Mouse (Mus musculus): Measurements from ENCODE around the gene Lama1. TPM values are rescaled to one million over a fixed set of nuclear protein-coding genes. Genes with fewer than 3 reads are reported as not detected.
A peak's percentile ranks its signal among the peaks of the same experiment; 100 is the strongest.

Lama1 gene
- polyA plus RNA-seq (2015; fragmentation: Nextera tagmentation; extraction: Ambion mirVana): 2.8 and 3.0 TPM in 2 replicates

- Histone ChIP-seq H3K27me3 (replicated peaks) (no peaks in the 10 kb centered on the region), H3K27ac (no peak within 1 kb of the TSS), H3K36me3 (no peaks in the 10 kb centered on the region), H3K4me3 (replicated peaks) (peak within 1 kb of the TSS; percentile 74), H3K9me3 (no peaks in the 10 kb centered on the region), H3K4me1 (replicated peaks) (peaks cover 17% of the 10 kb centered on the region; the same call in 1 of the 2 replicates), H3K4me2 (replicated peaks) (peak within 1 kb of the TSS; percentile 100), H3K9ac (peak within 1 kb of the TSS; percentile 70)
- WGBS: 2% methylated on average over 30 of the region's 32 CpGs
- ATAC-seq: peak; percentile 99
Observed at GRCm38 (mm10) chr17:67696694-67697386, at the start of gene Lama1. TSS of gene Lama1 (plus strand) at chr17:67697259.

GRCm38 (mm10) chr17:67651506-67651905, 45.6 kb upstream of the Lama1 start:
- ATAC-seq: 0 out of 2 replicates have a peak, but pooled peaks have one; percentile 58
- no peaks in the 10 kb centered on the region for H3K36me3 ChIP-seq
- H3K9me3 ChIP-seq: no peaks in the 10 kb centered on the region
- no peak overlapping the region for H3K9ac ChIP-seq
- H3K4me3 ChIP-seq (replicated peaks): no peak overlapping the region
- H3K27ac ChIP-seq: no peak overlapping the region
- no peak overlapping the region for H3K4me2 ChIP-seq (replicated peaks)
- 16% methylated on average over 4 of the region's 4 CpGs for WGBS
- H3K4me1 ChIP-seq (replicated peaks): no peaks in the 10 kb centered on the region
- H3K27me3 ChIP-seq (replicated peaks): no peaks in the 10 kb centered on the region

- no peak for ATAC-seq
- Histone ChIP-seq H3K36me3 (no peaks in the 10 kb centered on the region), H3K4me1 (replicated peaks) (no peaks in the 10 kb centered on the region), H3K9ac (no peak overlapping the region), H3K27ac (no peak overlapping the region), H3K4me3 (replicated peaks) (no peak overlapping the region), H3K27me3 (replicated peaks) (no peaks in the 10 kb centered on the region), H3K9me3 (no peaks in the 10 kb centered on the region), H3K4me2 (replicated peaks) (no peak overlapping the region)
- 62% methylated on average over 3 of the region's 3 CpGs for WGBS
Observed at GRCm38 (mm10) chr17:67664299-67664698, 32.8 kb upstream of the Lama1 start.

GRCm38 (mm10) chr17:67666981-67667380, 30.1 kb upstream of the Lama1 start:
- H3K4me3 ChIP-seq (replicated peaks): no peak overlapping the region
- H3K27me3 ChIP-seq (replicated peaks): no peaks in the 10 kb centered on the region
- H3K36me3 ChIP-seq: no peaks in the 10 kb centered on the region
- H3K27ac ChIP-seq: no peak overlapping the region
- ATAC-seq: no peak
- H3K9me3 ChIP-seq: no peaks in the 10 kb centered on the region
- WGBS: 52% methylated on average over 5 of the region's 5 CpGs
- no peak overlapping the region for H3K4me2 ChIP-seq (replicated peaks)
- H3K9ac ChIP-seq: no peak overlapping the region
- no peaks in the 10 kb centered on the region for H3K4me1 ChIP-seq (replicated peaks)

- Histone ChIP-seq H3K9ac (no peak overlapping the region), H3K9me3 (no peaks in the 10 kb centered on the region), H3K36me3 (no peaks in the 10 kb centered on the region), H3K27me3 (replicated peaks) (no peaks in the 10 kb centered on the region), H3K27ac (no peak overlapping the region), H3K4me3 (replicated peaks) (no peak overlapping the region), H3K4me2 (replicated peaks) (no peak overlapping the region), H3K4me1 (replicated peaks) (no peaks in the 10 kb centered on the region)
- ATAC-seq: no peak; the same call in 1 of the 2 replicates
- WGBS: 17% methylated on average over 3 of the region's 3 CpGs
Observed at GRCm38 (mm10) chr17:67667981-67668380, 29.1 kb upstream of the Lama1 start.

GRCm38 (mm10) chr17:67678576-67678975, 18.5 kb upstream of the Lama1 start:
- H3K4me3 ChIP-seq (replicated peaks): no peak overlapping the region
- no peak overlapping the region for H3K4me2 ChIP-seq (replicated peaks)
- H3K27me3 ChIP-seq (replicated peaks): no peaks in the 10 kb centered on the region
- 77% methylated on average over 1 of the region's 1 CpGs for WGBS
- no peak overlapping the region for H3K9ac ChIP-seq
- H3K9me3 ChIP-seq: no peaks in the 10 kb centered on the region
- H3K4me1 ChIP-seq (replicated peaks): no peaks in the 10 kb centered on the region
- no peaks in the 10 kb centered on the region for H3K36me3 ChIP-seq
- ATAC-seq: no peak
- H3K27ac ChIP-seq: no peak overlapping the region

GRCm38 (mm10) chr17:67681084-67681483, 16.0 kb upstream of the Lama1 start:
- 57% methylated on average over 6 of the region's 6 CpGs for WGBS
- Histone ChIP-seq H3K4me1 (replicated peaks) (peaks cover 10% of the 10 kb centered on the region; the same call in 1 of the 2 replicates), H3K4me2 (replicated peaks) (no peak overlapping the region), H3K27me3 (replicated peaks) (no peaks in the 10 kb centered on the region), H3K9ac (no peak overlapping the region), H3K4me3 (replicated peaks) (no peak overlapping the region), H3K36me3 (no peaks in the 10 kb centered on the region), H3K27ac (no peak overlapping the region), H3K9me3 (no peaks in the 10 kb centered on the region)
- ATAC-seq: no peak

- Histone ChIP-seq H3K9ac (no peak overlapping the region), H3K27ac (0 out of 2 replicates have a peak overlapping the region, but pooled peaks have one; percentile 5), H3K9me3 (no peaks in the 10 kb centered on the region), H3K27me3 (replicated peaks) (no peaks in the 10 kb centered on the region), H3K4me2 (replicated peaks) (peak overlapping the region; percentile 35), H3K36me3 (no peaks in the 10 kb centered on the region), H3K4me1 (replicated peaks) (peaks cover 10% of the 10 kb centered on the region; the same call in 1 of the 2 replicates), H3K4me3 (replicated peaks) (no peak overlapping the region)
- peak; percentile 76 for ATAC-seq
- 21% methylated on average over 14 of the region's 14 CpGs for WGBS
Observed at GRCm38 (mm10) chr17:67685022-67685743, 11.9 kb upstream of the Lama1 start.

- Histone ChIP-seq H3K9me3 (no peaks in the 10 kb centered on the region), H3K4me3 (replicated peaks) (no peak overlapping the region), H3K4me1 (replicated peaks) (peaks cover 12% of the 10 kb centered on the region; the same call in 1 of the 2 replicates), H3K36me3 (no peaks in the 10 kb centered on the region), H3K9ac (no peak overlapping the region), H3K27ac (no peak overlapping the region), H3K27me3 (replicated peaks) (no peaks in the 10 kb centered on the region), H3K4me2 (replicated peaks) (no peak overlapping the region)
- ATAC-seq: no peak
- 85% methylated on average over 6 of the region's 6 CpGs for WGBS
Observed at GRCm38 (mm10) chr17:67687505-67687904, 9.6 kb upstream of the Lama1 start.

GRCm38 (mm10) chr17:67690689-67691088, 6.4 kb upstream of the Lama1 start:
- Histone ChIP-seq H3K9ac (no peak overlapping the region), H3K9me3 (no peaks in the 10 kb centered on the region), H3K4me2 (replicated peaks) (no peak overlapping the region), H3K36me3 (no peaks in the 10 kb centered on the region), H3K27me3 (replicated peaks) (no peaks in the 10 kb centered on the region), H3K4me3 (replicated peaks) (no peak overlapping the region), H3K4me1 (replicated peaks) (0 out of 2 replicates have a peak, but pooled peaks cover 2% of the 10 kb centered on the region), H3K27ac (no peak overlapping the region)
- ATAC-seq: no peak
- 35% methylated on average over 4 of the region's 4 CpGs for WGBS

- H3K36me3 ChIP-seq: no peaks in the 10 kb centered on the region
- H3K4me3 ChIP-seq (replicated peaks): no peak overlapping the region
- H3K4me1 ChIP-seq (replicated peaks): peaks cover 6% of the 10 kb centered on the region; the same call in 1 of the 2 replicates
- H3K4me2 ChIP-seq (replicated peaks): no peak overlapping the region
- ATAC-seq: no peak
- 45% methylated on average over 2 of the region's 2 CpGs for WGBS
- no peak overlapping the region for H3K27ac ChIP-seq
- H3K9me3 ChIP-seq: no peaks in the 10 kb centered on the region
- H3K27me3 ChIP-seq (replicated peaks): no peaks in the 10 kb centered on the region
- no peak overlapping the region for H3K9ac ChIP-seq
Observed at GRCm38 (mm10) chr17:67692651-67693050, 4.4 kb upstream of the Lama1 start.

- ATAC-seq: no peak
- Histone ChIP-seq H3K9ac (no peak overlapping the region), H3K4me1 (replicated peaks) (peaks cover 17% of the 10 kb centered on the region; the same call in 1 of the 2 replicates), H3K27ac (no peak overlapping the region), H3K36me3 (no peaks in the 10 kb centered on the region), H3K27me3 (replicated peaks) (no peaks in the 10 kb centered on the region), H3K4me3 (replicated peaks) (no peak overlapping the region), H3K4me2 (replicated peaks) (no peak overlapping the region), H3K9me3 (no peaks in the 10 kb centered on the region)
- 81% methylated on average over 2 of the region's 3 CpGs for WGBS
Observed at GRCm38 (mm10) chr17:67693861-67694260, 3.2 kb upstream of the Lama1 start.

Data from intestine, embryonic 15.5 days (tissue).